Mouse (Mus musculus): Measurements from ENCODE around the gene Mlxipl. TPM values are rescaled to one million over a fixed set of nuclear protein-coding genes. Genes with fewer than 3 reads are reported as not detected.
A peak's percentile ranks its signal among the peaks of the same experiment; 100 is the strongest.

Mlxipl gene
- polyA plus RNA-seq, 1 experiment from 2014 or later: 0.68 TPM

- Histone ChIP-seq H3K36me3 (ENCODE audit: control insufficient read depth, insufficient read depth, low read length) (no peaks in the 10 kb centered on the region), H3K9ac (replicated peaks; ENCODE audit: low read length) (no peak overlapping the region), H3K9me3 (ENCODE audit: control insufficient read depth, low read length) (no peaks in the 10 kb centered on the region), H3K4me1 (ENCODE audit: control insufficient read depth, insufficient read depth, low read length) (no peaks in the 10 kb centered on the region), H3K27ac (replicated peaks; ENCODE audit: low read depth, low read length) (no peak overlapping the region), H3K4me3 (replicated peaks; ENCODE audit: low read depth, low read length) (no peak overlapping the region), H3K27me3 (ENCODE audit: control insufficient read depth, insufficient read depth, low read length) (0 out of 2 replicates have a peak, but pooled peaks cover 3% of the 10 kb centered on the region), H3K4me2 (ENCODE audit: low read length) (no peak overlapping the region)
- no peak for ATAC-seq (ENCODE audit: low FRiP score, low TSS enrichment)
- 80% methylated on average over 1 of the region's 1 CpGs for WGBS
- no peak for DNase-seq
Observed at GRCm38 (mm10) chr5:135100981-135101380, 11.3 kb downstream of the Mlxipl start.

GRCm38 (mm10) chr5:135103999-135104660 is 14.4 kb downstream of the Mlxipl start:
- WGBS: 69% methylated on average over 11 of the region's 11 CpGs
- no peak for ATAC-seq (ENCODE audit: low FRiP score, low TSS enrichment)
- Histone ChIP-seq H3K9me3 (ENCODE audit: control insufficient read depth, low read length) (no peaks in the 10 kb centered on the region), H3K4me1 (ENCODE audit: control insufficient read depth, insufficient read depth, low read length) (no peaks in the 10 kb centered on the region), H3K4me2 (ENCODE audit: low read length) (no peak overlapping the region), H3K27me3 (ENCODE audit: control insufficient read depth, insufficient read depth, low read length) (peaks cover 33% of the 10 kb centered on the region), H3K36me3 (ENCODE audit: control insufficient read depth, insufficient read depth, low read length) (no peaks in the 10 kb centered on the region), H3K27ac (replicated peaks; ENCODE audit: low read depth, low read length) (no peak overlapping the region), H3K9ac (replicated peaks; ENCODE audit: low read length) (no peak overlapping the region), H3K4me3 (replicated peaks; ENCODE audit: low read depth, low read length) (no peak overlapping the region)
- DNase-seq: peak; percentile 26

GRCm38 (mm10) chr5:135106758-135107256 is 17.1 kb downstream of the Mlxipl start:
- H3K27me3 ChIP-seq (ENCODE audit: control insufficient read depth, insufficient read depth, low read length): peaks cover 37% of the 10 kb centered on the region
- ATAC-seq (ENCODE audit: low FRiP score, low TSS enrichment): peak; percentile 79; the same call in 1 of the 2 replicates
- peak; percentile 93 for DNase-seq
- H3K4me3 ChIP-seq (replicated peaks; ENCODE audit: low read depth, low read length): peak overlapping the region; percentile 47
- H3K4me2 ChIP-seq (ENCODE audit: low read length): peak overlapping the region; percentile 86
- H3K4me1 ChIP-seq (ENCODE audit: control insufficient read depth, insufficient read depth, low read length): no peaks in the 10 kb centered on the region
- peak overlapping the region; percentile 45; the same call in 1 of the 2 replicates for H3K9ac ChIP-seq (replicated peaks; ENCODE audit: low read length)
- no peaks in the 10 kb centered on the region for H3K9me3 ChIP-seq (ENCODE audit: control insufficient read depth, low read length)
- no peaks in the 10 kb centered on the region for H3K36me3 ChIP-seq (ENCODE audit: control insufficient read depth, insufficient read depth, low read length)
- under 1% methylated on average over 48 of the region's 48 CpGs for WGBS
- H3K27ac ChIP-seq (replicated peaks; ENCODE audit: low read depth, low read length): no peak overlapping the region

GRCm38 (mm10) chr5:135107521-135108501 is 18.1 kb downstream of the Mlxipl start:
- WGBS: 7% methylated on average over 40 of the region's 40 CpGs
- Histone ChIP-seq H3K4me1 (ENCODE audit: control insufficient read depth, insufficient read depth, low read length) (no peaks in the 10 kb centered on the region), H3K9ac (replicated peaks; ENCODE audit: low read length) (no peak overlapping the region), H3K4me3 (replicated peaks; ENCODE audit: low read depth, low read length) (peak overlapping the region; percentile 47; the same call in 1 of the 2 replicates), H3K36me3 (ENCODE audit: control insufficient read depth, insufficient read depth, low read length) (no peaks in the 10 kb centered on the region), H3K9me3 (ENCODE audit: control insufficient read depth, low read length) (no peaks in the 10 kb centered on the region), H3K4me2 (ENCODE audit: low read length) (peak overlapping the region; percentile 86), H3K27me3 (ENCODE audit: control insufficient read depth, insufficient read depth, low read length) (peaks cover 37% of the 10 kb centered on the region), H3K27ac (replicated peaks; ENCODE audit: low read depth, low read length) (no peak overlapping the region)
- ATAC-seq (ENCODE audit: low FRiP score, low TSS enrichment) (no peak; the same call in 1 of the 2 replicates), DNase-seq (peak; percentile 68)

- 60% methylated on average over 6 of the region's 6 CpGs for WGBS
- no peak overlapping the region for H3K4me3 ChIP-seq (replicated peaks; ENCODE audit: low read depth, low read length)
Observed at GRCm38 (mm10) chr5:135109017-135109416, 19.3 kb downstream of the Mlxipl start.

GRCm38 (mm10) chr5:135109426-135109825 is 19.7 kb downstream of the Mlxipl start:
- Histone ChIP-seq H3K27ac (replicated peaks; ENCODE audit: low read depth, low read length) (no peak overlapping the region), H3K36me3 (ENCODE audit: control insufficient read depth, insufficient read depth, low read length) (no peaks in the 10 kb centered on the region), H3K4me1 (ENCODE audit: control insufficient read depth, insufficient read depth, low read length) (no peaks in the 10 kb centered on the region), H3K27me3 (ENCODE audit: control insufficient read depth, insufficient read depth, low read length) (peaks cover 37% of the 10 kb centered on the region), H3K4me2 (ENCODE audit: low read length) (no peak overlapping the region), H3K9ac (replicated peaks; ENCODE audit: low read length) (no peak overlapping the region), H3K9me3 (ENCODE audit: control insufficient read depth, low read length) (no peaks in the 10 kb centered on the region), H3K4me3 (replicated peaks; ENCODE audit: low read depth, low read length) (no peak overlapping the region)
- 97% methylated on average over 3 of the region's 3 CpGs for WGBS
- DNase-seq: no peak
- ATAC-seq (ENCODE audit: low FRiP score, low TSS enrichment): no peak

More at GRCm38 (mm10) chr5:135109017-135109416, 19.3 kb downstream of the Mlxipl start:
- no peaks in the 10 kb centered on the region for H3K4me1 ChIP-seq (ENCODE audit: control insufficient read depth, insufficient read depth, low read length)
- H3K27ac ChIP-seq (replicated peaks; ENCODE audit: low read depth, low read length): no peak overlapping the region
- ATAC-seq (ENCODE audit: low FRiP score, low TSS enrichment) (no peak), DNase-seq (no peak)
- peaks cover 37% of the 10 kb centered on the region for H3K27me3 ChIP-seq (ENCODE audit: control insufficient read depth, insufficient read depth, low read length)
- H3K4me2 ChIP-seq (ENCODE audit: low read length): no peak overlapping the region
- H3K9me3 ChIP-seq (ENCODE audit: control insufficient read depth, low read length): no peaks in the 10 kb centered on the region
- no peaks in the 10 kb centered on the region for H3K36me3 ChIP-seq (ENCODE audit: control insufficient read depth, insufficient read depth, low read length)
- no peak overlapping the region for H3K9ac ChIP-seq (replicated peaks; ENCODE audit: low read length)

GRCm38 (mm10) chr5:135109976-135110375 is 20.3 kb downstream of the Mlxipl start:
- H3K4me1 ChIP-seq (ENCODE audit: control insufficient read depth, insufficient read depth, low read length): no peaks in the 10 kb centered on the region
- no peak for ATAC-seq (ENCODE audit: low FRiP score, low TSS enrichment)
- DNase-seq: no peak
- no peak overlapping the region for H3K9ac ChIP-seq (replicated peaks; ENCODE audit: low read length)
- H3K36me3 ChIP-seq (ENCODE audit: control insufficient read depth, insufficient read depth, low read length): no peaks in the 10 kb centered on the region
- no peak overlapping the region for H3K4me3 ChIP-seq (replicated peaks; ENCODE audit: low read depth, low read length)
- H3K27me3 ChIP-seq (ENCODE audit: control insufficient read depth, insufficient read depth, low read length): peaks cover 37% of the 10 kb centered on the region
- WGBS: 57% methylated on average over 6 of the region's 6 CpGs
- no peak overlapping the region for H3K27ac ChIP-seq (replicated peaks; ENCODE audit: low read depth, low read length)
- no peak overlapping the region for H3K4me2 ChIP-seq (ENCODE audit: low read length)
- no peaks in the 10 kb centered on the region for H3K9me3 ChIP-seq (ENCODE audit: control insufficient read depth, low read length)

GRCm38 (mm10) chr5:135113782-135114181 is 24.1 kb downstream of the Mlxipl start:
- Histone ChIP-seq H3K9ac (replicated peaks; ENCODE audit: low read length) (no peak overlapping the region), H3K36me3 (ENCODE audit: control insufficient read depth, insufficient read depth, low read length) (no peaks in the 10 kb centered on the region), H3K4me2 (ENCODE audit: low read length) (no peak overlapping the region), H3K9me3 (ENCODE audit: control insufficient read depth, low read length) (no peaks in the 10 kb centered on the region), H3K4me1 (ENCODE audit: control insufficient read depth, insufficient read depth, low read length) (no peaks in the 10 kb centered on the region), H3K4me3 (replicated peaks; ENCODE audit: low read depth, low read length) (no peak overlapping the region), H3K27me3 (ENCODE audit: control insufficient read depth, insufficient read depth, low read length) (peaks cover 7% of the 10 kb centered on the region; the same call in 1 of the 2 replicates), H3K27ac (replicated peaks; ENCODE audit: low read depth, low read length) (no peak overlapping the region)
- ATAC-seq (ENCODE audit: low FRiP score, low TSS enrichment): no peak
- DNase-seq: no peak
- WGBS: 89% methylated on average over 12 of the region's 12 CpGs
